Mouse (Mus musculus): ENCODE results near the gene Hsd17b11.

Hsd17b11 gene

DNA sequence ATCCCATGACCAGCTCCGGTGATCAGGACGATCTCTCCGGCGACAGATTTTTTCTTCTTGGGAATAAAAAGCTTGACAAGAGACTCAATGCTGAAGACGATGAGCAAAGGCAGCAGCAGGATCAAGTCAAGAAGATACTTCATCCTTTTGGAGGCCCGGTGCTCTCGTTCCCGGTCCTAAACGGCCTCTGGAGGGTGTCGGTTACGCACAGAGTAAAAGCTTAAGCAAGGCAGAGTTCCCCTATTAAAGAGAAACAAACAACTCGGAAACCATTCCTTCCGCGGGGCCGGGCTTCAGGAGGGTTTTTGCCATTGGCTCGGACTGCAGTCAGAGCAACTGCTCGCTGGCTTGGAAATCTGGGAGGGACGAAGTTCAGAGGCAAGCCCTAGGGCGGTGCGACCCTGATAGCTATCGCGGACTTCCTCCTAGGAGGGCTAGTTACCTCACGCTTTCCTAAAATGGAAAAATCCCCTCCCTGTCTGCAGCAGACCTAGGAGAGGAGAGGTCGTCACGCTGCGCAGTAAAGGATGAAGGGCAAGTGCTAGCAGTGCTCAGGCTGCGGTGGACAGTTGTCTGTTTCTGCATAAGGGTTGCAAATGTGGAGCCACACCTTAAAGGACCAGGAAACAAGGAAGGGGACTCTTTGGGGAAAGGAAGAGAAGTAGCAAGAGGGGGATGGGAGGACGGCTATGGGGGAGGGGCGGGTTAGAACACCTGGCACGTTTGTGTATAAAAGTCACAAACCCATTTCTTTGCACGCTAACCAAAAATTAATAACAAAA is at the start of gene Hsd17b11:
Gene Hsd17b11, minus strand, starts transcription at position 323 of the 782 bp plus-strand sequence.
- DNase-seq (ENCODE audit: low read depth, low spot score), result peak; percentile 52

- no peak for DNase-seq (ENCODE audit: low read depth, low spot score)
Observed at GRCm38 (mm10) chr5:104071048-104071447, 49.3 kb upstream of the Hsd17b11 start.

DNA sequence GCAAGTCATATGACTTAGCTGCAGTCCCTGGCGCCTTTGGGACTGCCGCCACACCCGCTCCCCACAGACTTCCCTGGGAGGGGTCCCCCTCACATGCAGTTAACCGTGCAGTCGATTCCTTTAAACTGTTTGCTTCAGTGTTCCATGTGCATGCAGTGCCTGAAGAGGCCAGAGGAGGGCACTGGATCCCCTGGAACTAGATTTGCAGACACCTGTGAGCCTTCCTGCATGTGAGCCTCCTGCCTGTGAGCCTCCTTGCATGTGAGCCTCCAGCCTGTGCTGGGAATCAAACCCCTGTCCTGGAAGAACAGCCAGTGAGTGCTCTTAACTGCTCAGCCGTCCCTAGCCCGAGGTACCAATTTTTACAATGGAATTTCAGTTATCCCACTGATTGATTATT is 47.0 kb upstream of the Hsd17b11 start:
- no peak for DNase-seq (ENCODE audit: low read depth, low spot score)

- DNase-seq (ENCODE audit: low read depth, low spot score), result no peak
Observed at GRCm38 (mm10) chr5:104062773-104063551, 41.2 kb upstream of the Hsd17b11 start.

DNA sequence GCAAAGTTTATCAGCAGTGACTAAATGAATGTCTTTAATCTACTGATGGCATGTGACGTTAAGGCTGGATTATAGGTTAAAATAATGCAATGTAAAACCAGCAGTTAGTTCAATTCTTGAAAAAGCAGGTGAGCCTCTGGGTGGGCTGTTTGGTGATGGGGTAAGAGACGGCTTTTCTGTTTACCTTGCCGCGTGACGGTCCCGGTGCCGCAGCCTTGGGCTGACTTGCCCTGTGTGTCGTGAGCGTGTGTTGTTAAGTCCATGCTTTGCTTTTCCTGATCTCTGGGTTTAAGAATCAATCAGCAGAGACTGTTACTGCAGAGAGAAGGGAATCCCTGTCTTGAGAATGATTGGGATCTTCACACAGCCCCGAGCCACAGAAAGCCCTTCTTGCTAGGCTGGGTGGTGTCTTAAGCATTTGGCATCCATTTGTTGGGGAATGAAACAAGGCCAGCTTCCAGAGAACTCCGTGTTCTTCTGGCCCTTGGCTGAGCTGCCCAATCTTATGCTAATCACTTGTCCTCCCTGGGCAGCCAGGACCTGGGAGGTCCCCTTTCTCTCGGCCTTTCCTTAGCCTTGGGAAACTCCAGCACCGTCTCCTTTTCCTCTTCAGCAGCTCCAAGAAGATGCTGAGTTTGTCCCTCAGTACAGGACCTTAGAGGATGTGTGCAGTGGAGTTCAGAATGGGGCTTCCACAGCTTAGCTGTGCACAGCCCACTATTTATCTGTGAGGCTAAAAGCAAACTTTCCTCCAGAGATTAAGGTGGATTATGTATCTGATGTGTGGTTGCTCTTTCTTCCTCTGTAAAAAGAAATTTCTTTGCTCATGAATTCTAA is 40.4 kb upstream of the Hsd17b11 start:
- DNase-seq (ENCODE audit: low read depth, low spot score), result no peak

GRCm38 (mm10) chr5:104060429-104060828 is 38.7 kb upstream of the Hsd17b11 start:
- DNase-seq (ENCODE audit: low read depth, low spot score), result no peak

- no peak for DNase-seq (ENCODE audit: low read depth, low spot score)
Observed at GRCm38 (mm10) chr5:104059628-104060027, 37.9 kb upstream of the Hsd17b11 start.

DNA sequence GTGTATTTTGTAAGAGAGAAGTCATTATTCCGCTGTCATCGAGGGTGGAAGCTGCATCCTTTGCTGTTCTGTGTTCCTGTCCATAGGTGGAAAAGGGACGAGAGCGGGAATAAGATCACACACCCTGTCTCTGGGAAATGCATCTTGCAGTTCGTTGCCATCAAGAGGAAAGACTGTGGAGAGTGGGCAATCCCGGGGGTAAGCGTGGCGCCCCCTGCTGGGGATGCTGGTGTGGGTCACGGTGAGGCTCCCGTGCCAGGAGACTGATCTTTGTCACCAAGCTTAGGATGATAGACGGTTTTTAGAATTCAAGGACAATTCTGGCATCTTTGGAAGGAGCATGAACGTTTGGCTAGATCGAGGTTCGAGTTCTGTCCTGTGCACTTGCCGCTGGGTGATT is 36.3 kb upstream of the Hsd17b11 start:
- DNase-seq (ENCODE audit: low read depth, low spot score), result no peak

DNA sequence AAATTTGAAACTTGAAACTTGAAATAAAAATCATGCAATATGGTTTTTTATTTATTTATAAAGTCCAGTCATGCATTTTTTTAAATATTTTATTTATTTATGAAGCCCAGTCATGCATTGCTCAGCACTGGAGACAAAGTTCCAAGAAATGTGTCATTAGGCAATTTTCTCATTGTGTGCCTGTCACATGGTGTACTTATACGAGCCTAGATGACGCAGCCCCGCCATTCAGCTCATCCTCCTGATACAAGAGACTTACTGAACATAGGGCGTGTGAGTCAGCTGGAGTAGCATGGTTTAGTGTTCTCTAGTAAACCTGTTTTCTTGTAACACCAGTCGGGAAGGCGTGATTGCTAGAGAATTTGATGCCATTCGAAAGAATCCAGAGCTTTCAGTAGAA is 34.6 kb upstream of the Hsd17b11 start:
- no peak for DNase-seq (ENCODE audit: low read depth, low spot score)

DNA sequence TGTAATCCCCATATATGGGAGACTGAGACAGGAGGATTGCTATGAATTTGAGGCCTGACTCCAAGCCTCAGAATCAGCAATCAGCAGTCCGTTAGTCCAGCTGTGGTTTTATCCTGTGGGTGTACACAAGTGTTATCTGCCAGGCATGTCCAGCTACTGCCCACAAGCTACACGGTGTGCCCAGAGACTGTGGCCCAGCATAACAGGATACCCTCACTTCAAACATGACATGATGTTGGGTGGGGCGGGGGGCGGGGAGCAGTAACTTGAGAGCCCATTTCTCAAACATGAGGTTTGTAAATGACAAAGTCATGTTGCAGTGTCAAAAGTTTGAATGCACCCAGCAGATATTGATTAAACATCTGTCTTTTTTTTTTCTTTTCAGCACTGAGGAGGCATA is 34.1 kb upstream of the Hsd17b11 start:
- DNase-seq (ENCODE audit: low read depth, low spot score), result no peak

DNA sequence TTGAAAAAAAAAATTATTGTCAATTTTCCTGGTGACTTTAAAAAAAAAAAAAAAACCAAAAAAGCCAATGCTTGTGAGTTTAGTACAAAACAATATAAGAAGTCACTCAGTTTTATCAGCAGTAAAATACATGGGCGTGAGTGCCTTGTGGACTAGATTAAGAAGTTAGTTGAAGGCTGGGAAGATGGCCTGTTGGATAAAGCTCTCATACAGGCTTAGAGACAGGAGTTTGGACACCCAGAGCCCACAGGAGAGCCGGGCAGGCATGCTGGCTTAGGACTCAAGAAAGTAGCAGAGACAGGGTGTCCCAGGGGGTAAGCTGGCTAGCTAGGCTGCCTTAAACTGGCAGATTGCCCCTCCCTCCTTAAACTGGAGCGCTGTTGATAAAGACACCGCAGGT is 33.2 kb upstream of the Hsd17b11 start:
- DNase-seq (ENCODE audit: low read depth, low spot score), result no peak

DNA sequence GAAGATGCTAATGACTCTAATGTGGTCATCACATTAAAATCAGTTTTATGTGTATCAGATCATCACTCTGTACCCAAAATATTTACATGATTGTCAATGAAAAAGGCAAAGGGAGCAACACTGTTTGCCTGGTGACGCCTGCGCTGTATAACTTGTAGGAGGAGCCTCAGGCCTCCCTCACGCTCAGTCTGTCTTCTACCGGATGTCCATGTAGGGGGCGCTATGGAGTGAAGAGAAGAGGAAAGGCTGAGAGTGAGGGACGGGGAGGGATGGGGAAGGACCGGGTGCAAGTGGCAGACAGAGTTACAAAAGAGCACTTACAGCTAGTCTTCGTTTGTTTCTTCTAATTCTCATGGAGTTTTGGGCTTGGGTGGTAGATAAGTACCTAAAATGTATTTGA is 31.2 kb upstream of the Hsd17b11 start:
- DNase-seq (ENCODE audit: low read depth, low spot score), result peak; percentile 49

- no peak for DNase-seq (ENCODE audit: low read depth, low spot score)
Observed at GRCm38 (mm10) chr5:104048139-104048538, 26.4 kb upstream of the Hsd17b11 start.

DNA sequence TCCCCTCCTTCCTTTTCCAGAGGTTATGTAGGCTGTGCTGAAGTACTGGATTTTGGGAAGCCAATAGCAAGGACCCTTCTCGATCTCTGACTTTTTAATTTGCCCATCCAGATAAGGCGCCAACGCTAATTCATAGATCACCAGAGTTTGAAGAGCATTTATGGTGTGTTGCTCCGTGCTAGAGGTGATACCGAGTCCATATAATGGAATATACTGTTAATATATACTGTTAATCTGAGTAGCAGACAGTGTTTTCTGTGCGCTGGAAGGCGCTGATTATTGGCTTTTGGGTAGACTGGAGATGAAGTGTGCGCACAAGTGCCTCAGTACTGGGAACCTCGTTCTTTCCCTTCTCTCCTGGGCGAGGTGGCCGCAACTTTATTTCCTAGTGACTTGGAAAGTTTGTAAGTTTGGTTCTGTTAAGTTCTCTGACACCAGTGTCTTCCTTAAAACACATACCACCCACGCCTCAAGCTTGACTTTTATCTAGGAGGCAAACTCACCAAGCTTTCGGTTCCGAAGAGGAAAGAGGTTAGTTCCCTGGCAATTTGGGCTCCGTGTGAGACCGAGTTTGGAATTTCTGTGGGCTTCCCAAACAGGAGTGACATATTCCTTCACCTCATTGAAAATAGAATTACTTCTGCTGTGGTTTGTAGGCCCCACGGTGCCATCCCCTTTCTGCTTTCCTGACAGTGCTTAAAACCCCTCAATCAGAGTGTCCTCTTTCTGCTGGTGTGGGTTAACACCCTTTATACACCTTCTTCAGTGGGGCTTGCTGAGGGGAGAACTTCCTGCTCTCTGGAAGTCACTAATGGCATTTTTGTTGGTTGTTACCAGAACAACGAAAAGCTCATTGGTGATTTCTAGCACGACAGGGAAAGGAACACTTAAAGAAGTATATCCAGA is 25.7 kb upstream of the Hsd17b11 start:
- DNase-seq (ENCODE audit: low read depth, low spot score), result no peak

- peak; percentile 93 for DNase-seq (ENCODE audit: low read depth, low spot score)
Observed at GRCm38 (mm10) chr5:104046256-104047199, 24.8 kb upstream of the Hsd17b11 start, which contains the start of gene Nudt9. Nudt9 (plus strand) TSS chr5:104046306.

DNA sequence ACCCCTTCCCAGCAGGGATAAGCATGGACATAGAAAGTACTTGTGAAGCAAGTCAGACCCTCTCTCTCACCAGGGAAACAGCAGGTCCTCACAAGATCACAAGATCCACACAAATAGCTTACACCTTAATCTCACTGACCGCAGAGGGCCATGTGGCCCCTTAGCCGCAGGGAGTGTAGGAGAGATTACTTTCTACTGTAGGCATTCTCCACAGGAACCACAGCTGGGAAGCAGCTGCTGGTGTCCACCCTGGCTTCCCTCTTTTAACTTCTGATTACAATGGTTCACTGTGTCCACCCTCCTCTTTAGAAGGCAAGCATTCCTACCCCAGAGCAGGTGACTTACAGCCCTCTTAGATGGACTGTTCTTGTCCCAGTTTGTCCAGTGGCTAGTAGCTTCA is 22.0 kb upstream of the Hsd17b11 start:
- no peak for DNase-seq (ENCODE audit: low read depth, low spot score)

- no peak for DNase-seq (ENCODE audit: low read depth, low spot score)
Observed at GRCm38 (mm10) chr5:104042906-104043305, 21.2 kb upstream of the Hsd17b11 start.

DNA sequence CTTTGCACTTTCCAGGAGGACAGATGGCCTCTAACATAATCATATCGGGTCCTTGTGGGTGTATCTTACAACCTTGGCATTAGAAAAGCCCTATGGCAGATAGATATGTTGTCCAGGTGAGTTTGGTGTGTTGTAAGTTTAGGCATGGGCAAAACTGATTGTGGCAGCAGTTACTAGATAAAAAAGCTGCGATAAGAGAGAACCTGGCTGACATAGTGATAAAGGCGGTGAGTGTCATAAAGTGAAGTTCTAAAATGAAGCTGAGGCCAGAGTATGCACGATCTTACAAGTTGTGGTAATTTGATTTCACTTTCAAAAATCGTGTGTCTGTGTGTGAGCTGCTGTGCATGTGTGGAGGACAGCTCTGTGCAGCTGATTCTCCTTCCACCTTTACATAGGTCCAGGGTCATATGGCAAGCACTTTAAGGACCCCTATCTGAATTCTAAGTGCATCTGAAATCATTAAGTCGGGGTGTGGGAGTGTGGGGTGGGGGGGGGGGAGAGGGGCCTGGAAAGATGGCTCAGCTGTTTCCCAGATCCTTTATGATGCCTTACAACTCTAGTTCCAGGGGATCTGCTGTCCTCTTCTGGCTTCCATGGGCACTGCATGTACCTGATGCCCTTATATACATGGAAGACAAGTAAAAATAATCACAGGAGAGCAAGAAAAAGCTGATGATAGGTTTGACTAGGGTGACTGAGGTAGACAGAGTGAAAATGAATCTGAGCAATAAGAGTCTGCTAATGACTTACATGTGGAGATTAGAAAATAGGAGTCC is 17.6 kb upstream of the Hsd17b11 start:
- DNase-seq (ENCODE audit: low read depth, low spot score), result no peak

DNA sequence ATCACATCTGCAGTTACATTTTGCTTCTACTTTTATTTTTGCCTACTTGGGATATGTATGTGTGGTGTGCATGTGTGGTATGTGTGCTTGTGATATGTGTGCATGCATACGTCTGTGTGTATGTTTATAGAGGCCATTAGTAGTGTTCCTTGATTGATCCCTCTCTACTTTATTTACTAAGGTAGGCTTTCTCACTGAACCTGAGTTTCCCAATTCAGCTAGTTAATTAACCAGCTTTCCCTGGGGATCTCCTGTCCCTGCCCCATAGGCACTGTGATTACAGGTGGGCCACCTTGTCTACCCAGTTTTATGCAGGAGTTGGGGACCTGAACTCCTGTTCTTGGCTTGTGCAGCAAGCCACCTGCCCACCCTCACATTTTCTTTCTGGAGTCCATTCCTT is 15.0 kb upstream of the Hsd17b11 start:
- no peak for DNase-seq (ENCODE audit: low read depth, low spot score)
